Mouse (Mus musculus): ENCODE measurements around the gene Mapk10. TPM values are rescaled to one million over a fixed set of nuclear protein-coding genes. Genes with fewer than 3 reads are reported as not detected.

The Mapk10 gene
- polyA plus RNA-seq (2014; fragmentation: Nextera tagmentation; extraction: Ambion mirVana), result 28.6 and 30.1 TPM in 2 replicates

DNA sequence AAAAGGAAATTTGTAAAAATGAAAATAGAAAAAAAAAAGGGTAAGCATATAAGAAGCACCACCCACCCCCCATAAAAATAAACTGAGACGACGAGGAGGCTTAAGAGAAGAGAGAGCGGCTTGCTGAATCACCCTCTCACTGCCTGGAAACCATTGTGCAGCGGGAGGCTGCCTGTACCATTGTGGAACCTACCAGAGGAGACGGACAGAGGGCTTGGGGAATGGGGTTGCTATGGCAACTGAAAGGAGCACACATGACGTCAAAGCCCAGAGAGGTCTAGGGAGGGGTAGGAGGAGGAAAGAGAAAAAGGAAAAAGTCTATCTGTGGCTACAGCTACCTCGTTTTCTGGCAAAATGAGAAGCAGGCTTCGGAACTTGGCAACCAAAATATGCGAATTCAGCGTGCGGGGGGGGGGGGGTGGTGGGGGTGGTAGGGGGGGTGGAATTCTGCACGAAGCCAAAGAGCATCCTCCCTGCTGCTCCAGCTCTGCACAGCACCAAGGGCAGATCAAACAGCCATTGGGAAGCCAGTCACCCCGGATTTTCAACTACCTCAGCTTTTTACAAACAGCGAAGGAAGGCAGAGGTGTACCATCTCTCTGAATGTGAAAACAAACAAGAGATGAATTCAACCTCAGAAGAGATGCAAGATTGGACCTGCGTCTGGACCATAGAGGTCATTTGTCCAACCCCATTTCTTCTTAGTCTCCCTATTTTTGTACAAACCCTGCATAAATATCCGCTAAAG, at the start of gene Mapk10:
TSS of gene Mapk10 (minus strand) at position 234 of the 748 bp plus-strand sequence.
- Histone ChIP-seq H3K27ac (ENCODE audit: low read depth, low read length) (peak within 1 kb of the TSS; percentile 0; the same call in 1 of the 2 replicates), H3K4me2 (ENCODE audit: low read depth, low read length, severe bottlenecking) (peak within 1 kb of the TSS; percentile 53), H3K36me3 (ENCODE audit: control insufficient read depth, insufficient read depth, low read length) (no peaks in the 10 kb centered on the region), H3K27me3 (ENCODE audit: control insufficient read depth, insufficient read depth, low read length) (no peaks in the 10 kb centered on the region), H3K9me3 (ENCODE audit: control insufficient read depth, low read length) (no peaks in the 10 kb centered on the region), H3K4me3 (ENCODE audit: low read depth, low read length) (peak within 1 kb of the TSS; percentile 31), H3K9ac (ENCODE audit: low read length) (peak within 1 kb of the TSS; percentile 54; the same call in 1 of the 2 replicates), H3K4me1 (replicated peaks; ENCODE audit: control insufficient read depth, insufficient read depth, low read length) (no peaks in the 10 kb centered on the region)
- WGBS, result 8% methylated on average over 15 of the region's 16 CpGs
- DNase-seq (ENCODE audit: low spot score) (peak; percentile 80), ATAC-seq (replicated peaks; ENCODE audit: low FRiP score) (peak; percentile 100)

DNA sequence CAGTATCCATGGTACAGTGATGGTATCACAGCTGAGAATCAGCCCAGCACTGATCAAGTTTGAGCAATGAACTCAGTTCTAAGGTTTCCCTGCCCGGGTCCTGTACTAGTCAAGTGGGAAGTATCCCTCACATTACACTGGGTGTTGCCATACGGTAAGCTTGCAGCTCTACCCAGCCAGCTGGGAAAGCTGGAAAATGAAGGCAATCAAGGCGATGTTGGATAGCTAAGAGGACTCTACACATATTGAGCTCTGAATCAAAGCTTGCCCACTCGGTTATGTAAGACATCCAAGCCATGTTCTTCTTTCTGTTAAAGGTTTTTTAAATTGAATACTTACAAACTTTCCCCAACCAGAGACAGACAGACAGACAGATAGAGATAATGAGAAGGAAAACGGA, 45.0 kb upstream of the Mapk10 start:
- H3K27ac ChIP-seq (ENCODE audit: low read depth, low read length), result no peak overlapping the region
- no peaks in the 10 kb centered on the region for H3K4me1 ChIP-seq (replicated peaks; ENCODE audit: control insufficient read depth, insufficient read depth, low read length)
- ATAC-seq (replicated peaks; ENCODE audit: low FRiP score), result no peak
- no peak overlapping the region for H3K4me2 ChIP-seq (ENCODE audit: low read depth, low read length, severe bottlenecking)
- no peak for DNase-seq (ENCODE audit: low spot score)
- H3K36me3 ChIP-seq (ENCODE audit: control insufficient read depth, insufficient read depth, low read length), result no peaks in the 10 kb centered on the region
- no peak overlapping the region for H3K9ac ChIP-seq (ENCODE audit: low read length)
- 92% methylated on average over 5 of the region's 5 CpGs for WGBS
- H3K27me3 ChIP-seq (ENCODE audit: control insufficient read depth, insufficient read depth, low read length), result no peaks in the 10 kb centered on the region
- no peak overlapping the region for H3K4me3 ChIP-seq (ENCODE audit: low read depth, low read length)
- H3K9me3 ChIP-seq (ENCODE audit: control insufficient read depth, low read length), result no peaks in the 10 kb centered on the region

DNA sequence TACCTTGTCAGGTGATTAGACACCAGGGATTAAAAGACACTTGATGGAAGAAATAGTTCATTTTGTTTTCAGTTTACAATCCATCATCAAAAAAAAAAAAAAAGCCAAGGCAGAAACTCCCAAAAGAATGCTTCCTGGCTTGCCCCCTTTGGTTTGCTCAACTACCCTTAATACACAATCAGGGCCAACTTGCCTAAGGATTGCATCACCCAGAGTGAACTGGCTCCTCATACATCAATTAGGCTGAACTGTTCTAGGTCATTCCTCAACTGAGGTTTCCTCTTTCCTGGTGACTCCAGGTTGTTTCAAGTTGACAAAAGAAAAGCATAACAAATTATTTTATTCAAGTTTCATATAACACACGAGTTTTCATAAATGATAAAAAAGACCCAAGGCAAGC, 31.3 kb upstream of the Mapk10 start:
- H3K9ac ChIP-seq (ENCODE audit: low read length), result no peak overlapping the region
- H3K4me1 ChIP-seq (replicated peaks; ENCODE audit: control insufficient read depth, insufficient read depth, low read length), result no peaks in the 10 kb centered on the region
- H3K9me3 ChIP-seq (ENCODE audit: control insufficient read depth, low read length), result no peaks in the 10 kb centered on the region
- H3K27me3 ChIP-seq (ENCODE audit: control insufficient read depth, insufficient read depth, low read length), result no peaks in the 10 kb centered on the region
- ATAC-seq (replicated peaks; ENCODE audit: low FRiP score) (no peak), DNase-seq (ENCODE audit: low spot score) (no peak)
- no peak overlapping the region for H3K27ac ChIP-seq (ENCODE audit: low read depth, low read length)
- H3K4me3 ChIP-seq (ENCODE audit: low read depth, low read length), result no peak overlapping the region
- WGBS, result 81% methylated on average over 1 of the region's 1 CpGs
- H3K36me3 ChIP-seq (ENCODE audit: control insufficient read depth, insufficient read depth, low read length), result no peaks in the 10 kb centered on the region
- no peak overlapping the region for H3K4me2 ChIP-seq (ENCODE audit: low read depth, low read length, severe bottlenecking)

DNA sequence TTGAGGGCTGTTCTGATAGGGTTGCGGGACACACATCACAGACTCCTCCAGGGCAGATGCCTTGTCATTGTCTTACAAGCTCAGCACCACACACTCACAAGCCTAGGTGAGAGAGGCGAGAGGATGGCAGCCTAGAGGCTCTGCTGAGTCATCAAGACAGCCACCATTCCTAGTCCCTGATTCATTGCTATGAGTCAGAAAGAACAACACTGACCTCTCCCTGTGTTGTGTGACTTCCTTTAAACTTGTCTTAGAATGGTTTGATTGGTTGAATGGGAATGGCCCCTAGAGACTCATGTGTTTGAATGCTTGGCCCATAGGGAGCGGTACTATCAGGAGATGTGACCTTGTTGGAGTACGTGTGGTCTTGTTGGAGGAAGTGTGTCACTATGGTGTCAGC, 20.7 kb upstream of the Mapk10 start:
- Histone ChIP-seq H3K9ac (ENCODE audit: low read length) (no peak overlapping the region), H3K4me3 (ENCODE audit: low read depth, low read length) (no peak overlapping the region), H3K27ac (ENCODE audit: low read depth, low read length) (no peak overlapping the region), H3K4me1 (replicated peaks; ENCODE audit: control insufficient read depth, insufficient read depth, low read length) (no peaks in the 10 kb centered on the region), H3K9me3 (ENCODE audit: control insufficient read depth, low read length) (no peaks in the 10 kb centered on the region), H3K27me3 (ENCODE audit: control insufficient read depth, insufficient read depth, low read length) (no peaks in the 10 kb centered on the region), H3K36me3 (ENCODE audit: control insufficient read depth, insufficient read depth, low read length) (no peaks in the 10 kb centered on the region), H3K4me2 (ENCODE audit: low read depth, low read length, severe bottlenecking) (no peak overlapping the region)
- 90% methylated on average over 4 of the region's 4 CpGs for WGBS
- DNase-seq (ENCODE audit: low spot score) (no peak), ATAC-seq (replicated peaks; ENCODE audit: low FRiP score) (no peak)

DNA sequence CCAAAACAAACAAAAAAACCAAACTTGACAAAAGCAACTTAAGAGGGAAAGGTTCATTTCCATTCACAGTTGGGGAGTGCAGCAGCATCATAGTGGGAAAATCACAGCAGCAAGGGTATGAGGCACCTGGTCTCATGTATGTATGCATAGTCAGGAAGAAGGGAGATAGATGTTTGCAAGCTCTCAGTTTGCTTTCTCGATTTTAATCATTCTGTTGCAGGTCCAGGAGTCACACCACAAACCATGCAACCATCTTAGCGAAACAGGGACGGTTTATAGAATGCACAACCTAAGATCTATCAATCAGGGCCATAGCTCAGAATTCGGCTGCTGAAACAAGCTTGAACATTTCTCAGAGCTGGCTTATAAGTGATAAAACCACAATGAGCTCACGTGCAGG, 19.2 kb upstream of the Mapk10 start:
- Histone ChIP-seq H3K27ac (ENCODE audit: low read depth, low read length) (no peak overlapping the region), H3K4me1 (replicated peaks; ENCODE audit: control insufficient read depth, insufficient read depth, low read length) (no peaks in the 10 kb centered on the region), H3K4me2 (ENCODE audit: low read depth, low read length, severe bottlenecking) (no peak overlapping the region), H3K9me3 (ENCODE audit: control insufficient read depth, low read length) (no peaks in the 10 kb centered on the region), H3K36me3 (ENCODE audit: control insufficient read depth, insufficient read depth, low read length) (no peaks in the 10 kb centered on the region), H3K27me3 (ENCODE audit: control insufficient read depth, insufficient read depth, low read length) (no peaks in the 10 kb centered on the region), H3K4me3 (ENCODE audit: low read depth, low read length) (no peak overlapping the region), H3K9ac (ENCODE audit: low read length) (no peak overlapping the region)
- WGBS, result 89% methylated on average over 5 of the region's 5 CpGs
- ATAC-seq (replicated peaks; ENCODE audit: low FRiP score) (no peak), DNase-seq (ENCODE audit: low spot score) (no peak)

DNA sequence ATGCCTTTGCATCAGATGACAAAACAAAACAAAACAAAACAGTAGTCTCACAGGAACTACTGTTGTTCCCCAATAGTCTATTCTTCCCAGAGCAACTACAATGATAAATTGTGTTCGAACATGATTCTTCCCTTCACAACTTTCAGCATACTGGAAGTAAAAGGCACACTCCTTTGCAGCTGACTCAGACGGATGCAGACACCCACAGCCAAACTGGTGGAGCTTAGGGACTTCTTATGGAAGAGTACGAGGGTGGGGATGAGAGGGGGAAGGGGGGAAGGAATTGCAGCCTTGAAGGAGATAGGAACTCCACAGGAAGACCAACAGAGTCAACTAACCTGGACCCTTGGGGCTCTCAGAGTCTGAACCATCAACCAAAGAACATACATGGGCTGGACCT, 18.2 kb upstream of the Mapk10 start:
- Histone ChIP-seq H3K4me2 (ENCODE audit: low read depth, low read length, severe bottlenecking) (no peak overlapping the region), H3K4me3 (ENCODE audit: low read depth, low read length) (no peak overlapping the region), H3K4me1 (replicated peaks; ENCODE audit: control insufficient read depth, insufficient read depth, low read length) (no peaks in the 10 kb centered on the region), H3K36me3 (ENCODE audit: control insufficient read depth, insufficient read depth, low read length) (no peaks in the 10 kb centered on the region), H3K27ac (ENCODE audit: low read depth, low read length) (no peak overlapping the region), H3K9me3 (ENCODE audit: control insufficient read depth, low read length) (no peaks in the 10 kb centered on the region), H3K9ac (ENCODE audit: low read length) (no peak overlapping the region), H3K27me3 (ENCODE audit: control insufficient read depth, insufficient read depth, low read length) (no peaks in the 10 kb centered on the region)
- no peak for DNase-seq (ENCODE audit: low spot score)
- WGBS, result 83% methylated on average over 3 of the region's 3 CpGs
- no peak for ATAC-seq (replicated peaks; ENCODE audit: low FRiP score)

DNA sequence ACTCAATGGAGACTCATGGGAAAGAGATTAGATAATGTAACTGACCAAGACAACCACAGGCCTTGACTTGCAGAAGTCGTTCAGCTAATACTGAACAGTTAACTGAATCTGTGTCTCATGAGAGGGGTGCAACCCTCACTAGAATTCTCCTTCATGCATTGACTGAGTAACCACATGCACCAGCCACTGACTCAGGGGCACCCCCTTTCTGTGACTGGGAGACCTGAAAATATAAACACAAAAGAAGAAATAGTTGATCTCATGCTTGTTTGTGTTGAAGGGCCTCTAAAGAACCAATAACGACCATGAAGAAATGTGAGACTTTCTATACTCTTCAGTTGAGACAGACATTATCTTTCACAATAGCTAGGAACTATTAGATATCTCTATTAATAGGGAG, 10.9 kb upstream of the Mapk10 start:
- DNase-seq (ENCODE audit: low spot score) (no peak), ATAC-seq (replicated peaks; ENCODE audit: low FRiP score) (no peak)
- Histone ChIP-seq H3K27me3 (ENCODE audit: control insufficient read depth, insufficient read depth, low read length) (no peaks in the 10 kb centered on the region), H3K9ac (ENCODE audit: low read length) (no peak overlapping the region), H3K4me2 (ENCODE audit: low read depth, low read length, severe bottlenecking) (no peak overlapping the region), H3K27ac (ENCODE audit: low read depth, low read length) (no peak overlapping the region), H3K9me3 (ENCODE audit: control insufficient read depth, low read length) (no peaks in the 10 kb centered on the region), H3K4me3 (ENCODE audit: low read depth, low read length) (no peak overlapping the region), H3K4me1 (replicated peaks; ENCODE audit: control insufficient read depth, insufficient read depth, low read length) (no peaks in the 10 kb centered on the region), H3K36me3 (ENCODE audit: control insufficient read depth, insufficient read depth, low read length) (no peaks in the 10 kb centered on the region)
- 61% methylated on average over 2 of the region's 2 CpGs for WGBS

DNA sequence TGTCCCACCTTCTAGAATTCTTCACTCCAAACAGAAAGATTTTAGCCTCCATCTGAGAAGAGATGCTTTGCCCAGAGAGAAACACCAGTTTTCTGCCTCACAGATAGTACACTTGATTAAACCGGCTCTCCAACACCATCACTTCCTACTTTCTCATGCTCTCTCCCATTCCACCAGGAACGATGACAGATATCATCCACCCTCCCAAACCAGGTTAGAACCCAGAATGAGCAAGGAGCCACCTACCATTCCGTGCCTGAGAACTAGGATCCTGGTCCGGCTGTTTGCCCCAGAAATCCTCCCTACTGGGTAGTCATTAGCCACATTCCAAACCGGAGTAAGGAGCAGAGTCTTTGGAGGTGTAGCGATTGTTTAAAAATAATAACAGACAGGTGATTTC, 490 bp downstream of the Mapk10 start:
- ATAC-seq (replicated peaks; ENCODE audit: low FRiP score) (peak; percentile 57), DNase-seq (ENCODE audit: low spot score) (no peak)
- Histone ChIP-seq H3K27me3 (ENCODE audit: control insufficient read depth, insufficient read depth, low read length) (no peaks in the 10 kb centered on the region), H3K4me2 (ENCODE audit: low read depth, low read length, severe bottlenecking) (peak overlapping the region; percentile 53), H3K9ac (ENCODE audit: low read length) (peak overlapping the region; percentile 54; the same call in 1 of the 2 replicates), H3K9me3 (ENCODE audit: control insufficient read depth, low read length) (no peaks in the 10 kb centered on the region), H3K4me1 (replicated peaks; ENCODE audit: control insufficient read depth, insufficient read depth, low read length) (no peaks in the 10 kb centered on the region), H3K4me3 (ENCODE audit: low read depth, low read length) (peak overlapping the region; percentile 31), H3K27ac (ENCODE audit: low read depth, low read length) (no peak overlapping the region), H3K36me3 (ENCODE audit: control insufficient read depth, insufficient read depth, low read length) (no peaks in the 10 kb centered on the region)
- WGBS, result 17% methylated on average over 6 of the region's 6 CpGs

DNA sequence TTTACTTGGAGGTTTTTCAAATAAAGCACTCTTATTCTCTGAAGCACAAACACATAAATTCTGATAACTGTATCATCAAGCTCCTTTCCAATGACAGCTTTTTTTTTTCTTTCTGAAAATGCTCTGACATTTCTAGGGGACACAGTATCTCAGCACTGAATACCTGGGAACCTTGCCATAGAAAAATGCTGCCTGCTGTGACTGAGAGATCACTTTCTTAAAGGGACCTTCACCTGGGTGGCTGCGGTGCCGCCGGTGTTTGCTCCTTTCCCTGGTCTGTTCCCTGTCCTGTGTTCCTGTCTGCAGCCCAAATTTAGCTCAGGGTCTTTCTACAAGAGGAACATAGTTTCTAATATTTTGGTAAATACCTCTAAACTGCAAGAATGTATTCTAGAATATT, 1.1 kb downstream of the Mapk10 start:
- no peak overlapping the region for H3K27ac ChIP-seq (ENCODE audit: low read depth, low read length)
- WGBS, result 52% methylated on average over 3 of the region's 3 CpGs

More for the DNA sequence above, 1.1 kb downstream of the Mapk10 start:
- peak overlapping the region; percentile 31 for H3K4me3 ChIP-seq (ENCODE audit: low read depth, low read length)
- no peak for ATAC-seq (replicated peaks; ENCODE audit: low FRiP score)
- H3K9me3 ChIP-seq (ENCODE audit: control insufficient read depth, low read length), result no peaks in the 10 kb centered on the region
- H3K4me2 ChIP-seq (ENCODE audit: low read depth, low read length, severe bottlenecking), result peak overlapping the region; percentile 53; the same call in 1 of the 2 replicates
- no peaks in the 10 kb centered on the region for H3K36me3 ChIP-seq (ENCODE audit: control insufficient read depth, insufficient read depth, low read length)
- no peak overlapping the region for H3K9ac ChIP-seq (ENCODE audit: low read length)
- H3K4me1 ChIP-seq (replicated peaks; ENCODE audit: control insufficient read depth, insufficient read depth, low read length), result no peaks in the 10 kb centered on the region
- no peak for DNase-seq (ENCODE audit: low spot score)
- H3K27me3 ChIP-seq (ENCODE audit: control insufficient read depth, insufficient read depth, low read length), result no peaks in the 10 kb centered on the region
